Mouse (Mus musculus) stomach, postnatal 0 days (tissue): ENCODE measurements around the gene Inha.

ENCODE experiments used
- CTCF ChIP-seq: IDR thresholded peaks from 2 replicates; pipeline ENCODE4 v1.5.1; 2016; ENCODE audit warnings: antibody characterized with exemption, low read depth, mild to moderate bottlenecking, moderate library complexity
- EP300 ChIP-seq: optimal IDR thresholded peaks from 2 replicates; pipeline ENCODE3; 2016; ENCODE audit warnings: antibody characterized with exemption

GRCm38 (mm10) chr1:75478497-75478896 is 28.4 kb upstream of the Inha start:
- TF ChIP-seq CTCF (no peak), EP300 (no peak)
